Comparison of ENCODE assay signal across 8 mouse cellular contexts in the genomic region with DNA sequence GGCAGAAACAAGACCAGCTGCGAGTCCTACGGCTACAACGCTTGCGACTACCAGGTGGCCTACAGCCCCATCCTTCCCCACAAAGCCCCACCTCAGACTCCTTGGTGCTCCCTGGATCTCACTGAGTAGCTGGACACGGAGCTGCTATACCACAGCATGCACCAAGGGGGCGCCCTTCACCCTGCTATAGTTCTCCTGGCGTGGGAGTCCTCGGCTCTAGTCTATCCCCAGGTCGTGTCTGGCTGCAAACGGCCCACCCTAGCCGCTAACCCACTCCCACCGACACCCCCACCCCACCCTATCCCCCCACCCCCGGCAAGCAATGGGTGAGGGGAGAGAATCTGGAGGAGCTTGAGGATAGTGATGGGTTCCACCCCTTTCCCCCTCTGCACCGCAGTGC. TPM values are rescaled to one million over a fixed set of nuclear protein-coding genes. Genes with fewer than 3 reads are reported as not detected.
A peak's percentile ranks its signal among the peaks of the same experiment; 100 is the strongest.
DNase-seq lines count a peak whose midpoint lies in the region; ATAC-seq and TF ChIP-seq lines count a peak whose summit lies in the region.

No protein-coding gene starts in this region.

- no peak for ATAC-seq in limb, embryonic 12.5 days (ENCODE audit: insufficient number of reproducible peaks, insufficient read depth, low FRiP score, low TSS enrichment, low read depth)
- no peak for ATAC-seq in midbrain, embryonic 12.5 days (ENCODE audit: low FRiP score, low read depth)
- peak; percentile 20 for ATAC-seq in stomach, embryonic 15.5 days (ENCODE audit: insufficient read depth, low FRiP score, low read depth)

- H3K4me3 ChIP-seq in limb, embryonic 12.5 days (replicated peaks): no peak overlapping the region; the same call in 1 of the 2 replicates
- H3K4me3 ChIP-seq in midbrain, embryonic 12.5 days: no peak overlapping the region
- peak overlapping the region; percentile 22 for H3K4me3 ChIP-seq in stomach, embryonic 15.5 days (replicated peaks)

- H3K9ac ChIP-seq in limb, embryonic 12.5 days (replicated peaks): no peak overlapping the region
- no peak overlapping the region for H3K9ac ChIP-seq in midbrain, embryonic 12.5 days (replicated peaks)
- no peak overlapping the region for H3K9ac ChIP-seq in stomach, embryonic 15.5 days

- no peaks in the 10 kb centered on the region for H3K9me3 ChIP-seq in limb, embryonic 12.5 days
- no peaks in the 10 kb centered on the region for H3K9me3 ChIP-seq in midbrain, embryonic 12.5 days
- H3K9me3 ChIP-seq in stomach, embryonic 15.5 days: no peaks in the 10 kb centered on the region

- no peak overlapping the region for H3K27ac ChIP-seq in limb, embryonic 12.5 days
- no peak overlapping the region for H3K27ac ChIP-seq in midbrain, embryonic 12.5 days (replicated peaks)
- peak overlapping the region; percentile 65; the same call in 1 of the 2 replicates for H3K27ac ChIP-seq in stomach, embryonic 15.5 days

- DNase-seq in cerebellum, postnatal 14 days: peak; percentile 68 to 78
- DNase-seq in cerebellum, adult 9-11 months: no peak
- DNase-seq in brain, embryonic 14.5 days (ENCODE audit: low read depth): peak; percentile 49
- DNase-seq in gastrocnemius, postnatal 14 days: peak; percentile 76
- peak; percentile 79 for DNase-seq in induced T-regulatory cell, adult 2 months (ENCODE audit: low read depth)

- H3K36me3 ChIP-seq in limb, embryonic 12.5 days: no peaks in the 10 kb centered on the region
- H3K36me3 ChIP-seq in midbrain, embryonic 12.5 days: no peaks in the 10 kb centered on the region
- H3K36me3 ChIP-seq in stomach, embryonic 15.5 days: no peaks in the 10 kb centered on the region

- peaks cover 26% of the 10 kb centered on the region for H3K4me1 ChIP-seq in limb, embryonic 12.5 days (replicated peaks)
- H3K4me1 ChIP-seq in midbrain, embryonic 12.5 days: peaks cover 12% of the 10 kb centered on the region
- H3K4me1 ChIP-seq in stomach, embryonic 15.5 days: peaks cover 32% of the 10 kb centered on the region

- intact Hi-C loops in gastrocnemius, postnatal 14 days (cut with DNase I; ENCODE audit: low total_unique reads): loop anchor here (2.0 kb wide), 1 partner anchor 35 kb away; a partner anchor contains a TSS

- peak overlapping the region; percentile 40 for H3K4me2 ChIP-seq in limb, embryonic 12.5 days
- peak overlapping the region; percentile 28 for H3K4me2 ChIP-seq in midbrain, embryonic 12.5 days (replicated peaks)
- H3K4me2 ChIP-seq in stomach, embryonic 15.5 days: peak overlapping the region; percentile 53

- peaks cover 10% of the 10 kb centered on the region for H3K27me3 ChIP-seq in limb, embryonic 12.5 days
- H3K27me3 ChIP-seq in midbrain, embryonic 12.5 days: peaks cover 37% of the 10 kb centered on the region
- no peaks in the 10 kb centered on the region for H3K27me3 ChIP-seq in stomach, embryonic 15.5 days (replicated peaks)

- WGBS in limb, embryonic 12.5 days: 6% methylated on average over 14 of the region's 14 CpGs
- 6% methylated on average over 14 of the region's 14 CpGs for WGBS in midbrain, embryonic 12.5 days
- 6% methylated on average over 14 of the region's 14 CpGs for WGBS in stomach, embryonic 15.5 days

- peak; percentile 84 for TF ChIP-seq CTCF in brain, embryonic 14.5 days (IDR thresholded peaks at IDR 0.05; ENCODE audit: borderline replicate concordance, extremely low read depth, insufficient read depth, insufficient read length)

- TF ChIP-seq POLR2A in brain, embryonic 14.5 days (IDR thresholded peaks at IDR 0.05; ENCODE audit: borderline replicate concordance, extremely low read depth, insufficient read depth, insufficient read length, poor library complexity, severe bottlenecking): no peak

RNA-seq across cellular contexts. Expression of a gene that starts 7.2 kb away (rescaled TPM):
- polyA plus RNA-seq in brain, embryonic 14.5 days (2012; rRNA removed): 0.07 and 0.10 TPM in 2 replicates
- total RNA-seq in gastrocnemius, postnatal 14 days (2021): not detected
- 0.26 and 0.33 TPM in 2 replicates for polyA plus RNA-seq in limb, embryonic 12.5 days (2016; fragmentation: Nextera tagmentation; extraction: Ambion mirVana)
- polyA plus RNA-seq in midbrain, embryonic 12.5 days (2016; fragmentation: Nextera tagmentation; extraction: Ambion mirVana): 0.28 TPM in 1 of 2 replicates, not detected in the other
- 2.0 and 7.2 TPM in 2 replicates for polyA plus RNA-seq in stomach, embryonic 15.5 days (2015; fragmentation: Nextera tagmentation; extraction: Ambion mirVana)

RNA-seq across cellular contexts. Expression of a gene that starts 8.3 kb away (rescaled TPM):
- polyA plus RNA-seq in brain, embryonic 14.5 days (2012; rRNA removed): 4.3 and 4.8 TPM in 2 replicates
- 10 to 100 TPM in 1 of 2 experiments, 1 to 10 TPM in 1; 9.4 to 15.4 TPM for total RNA-seq in gastrocnemius, postnatal 14 days (2021)
- 20.3 and 22.4 TPM in 2 replicates for polyA plus RNA-seq in limb, embryonic 12.5 days (2016; fragmentation: Nextera tagmentation; extraction: Ambion mirVana)
- 6.5 and 6.6 TPM in 2 replicates for polyA plus RNA-seq in midbrain, embryonic 12.5 days (2016; fragmentation: Nextera tagmentation; extraction: Ambion mirVana)
- 28.3 and 29.4 TPM in 2 replicates for polyA plus RNA-seq in stomach, embryonic 15.5 days (2015; fragmentation: Nextera tagmentation; extraction: Ambion mirVana)

RNA-seq across cellular contexts. Expression of a gene that starts 8.4 kb away (rescaled TPM):
- polyA plus RNA-seq in brain, embryonic 14.5 days (2012; rRNA removed): 1.3 and 1.9 TPM in 2 replicates
- total RNA-seq in gastrocnemius, postnatal 14 days (2021): 1 to 10 TPM; 1.1 TPM
- 0.53 and 1.2 TPM in 2 replicates for polyA plus RNA-seq in limb, embryonic 12.5 days (2016; fragmentation: Nextera tagmentation; extraction: Ambion mirVana)
- polyA plus RNA-seq in midbrain, embryonic 12.5 days (2016; fragmentation: Nextera tagmentation; extraction: Ambion mirVana): 0.37 and 0.92 TPM in 2 replicates
- polyA plus RNA-seq in stomach, embryonic 15.5 days (2015; fragmentation: Nextera tagmentation; extraction: Ambion mirVana): 4.1 and 5.4 TPM in 2 replicates

RNA-seq across cellular contexts. Expression of a gene that starts 19.2 kb away (rescaled TPM):
- polyA plus RNA-seq in brain, embryonic 14.5 days (2012; rRNA removed): 0.11 and 1.2 TPM in 2 replicates
- 1 to 10 TPM in 1 of 2 experiments, under 1 TPM in 1; 0.73 to 1.5 TPM for total RNA-seq in gastrocnemius, postnatal 14 days (2021)
- 0.36 and 0.58 TPM in 2 replicates for polyA plus RNA-seq in limb, embryonic 12.5 days (2016; fragmentation: Nextera tagmentation; extraction: Ambion mirVana)
- 0.56 TPM in 1 of 2 replicates, not detected in the other for polyA plus RNA-seq in midbrain, embryonic 12.5 days (2016; fragmentation: Nextera tagmentation; extraction: Ambion mirVana)
- 0.53 and 1.3 TPM in 2 replicates for polyA plus RNA-seq in stomach, embryonic 15.5 days (2015; fragmentation: Nextera tagmentation; extraction: Ambion mirVana)

RNA-seq across cellular contexts. Expression of a gene that starts 19.2 kb away (rescaled TPM):
- polyA plus RNA-seq in brain, embryonic 14.5 days (2012; rRNA removed): 12.9 and 13.6 TPM in 2 replicates
- total RNA-seq in gastrocnemius, postnatal 14 days (2021): 100 to 1,000 TPM; 104 to 111 TPM
- polyA plus RNA-seq in limb, embryonic 12.5 days (2016; fragmentation: Nextera tagmentation; extraction: Ambion mirVana): 27.6 and 28.8 TPM in 2 replicates
- 26.2 and 27.0 TPM in 2 replicates for polyA plus RNA-seq in midbrain, embryonic 12.5 days (2016; fragmentation: Nextera tagmentation; extraction: Ambion mirVana)
- polyA plus RNA-seq in stomach, embryonic 15.5 days (2015; fragmentation: Nextera tagmentation; extraction: Ambion mirVana): 132 and 137 TPM in 2 replicates
